Mouse (Mus musculus) CD4-positive, CD25-positive, alpha-beta regulatory T cell, adult 2 months (primary cell): ENCODE results near the gene Fabp3.

Experiments
- DNase-seq: peaks from one replicate; pipeline ENCODE4 v3.0.0-alpha.2; 2012; ENCODE audit warnings: low read depth, low spot score

Fabp3 gene

DNA sequence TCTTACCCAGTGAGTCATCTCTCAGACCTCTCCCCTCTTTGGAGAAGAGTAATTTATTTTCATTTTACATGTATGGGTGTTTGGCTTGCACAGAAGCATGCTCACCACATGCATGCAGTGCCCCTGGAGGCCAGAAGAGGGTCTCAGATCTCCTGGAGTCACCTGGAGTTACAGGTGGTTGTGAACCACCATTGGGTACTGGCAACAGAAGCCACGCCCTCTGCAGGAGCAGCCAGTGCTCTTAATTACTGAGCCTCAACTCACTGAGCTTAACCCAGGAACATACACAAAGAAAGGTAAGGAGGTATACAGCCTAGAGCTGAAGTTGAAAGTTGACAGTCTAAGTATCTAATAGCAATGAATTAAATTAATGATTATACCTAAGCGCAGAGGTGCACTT lies 17.1 kb downstream of the Fabp3 start:
- DNase-seq: no peak

DNA sequence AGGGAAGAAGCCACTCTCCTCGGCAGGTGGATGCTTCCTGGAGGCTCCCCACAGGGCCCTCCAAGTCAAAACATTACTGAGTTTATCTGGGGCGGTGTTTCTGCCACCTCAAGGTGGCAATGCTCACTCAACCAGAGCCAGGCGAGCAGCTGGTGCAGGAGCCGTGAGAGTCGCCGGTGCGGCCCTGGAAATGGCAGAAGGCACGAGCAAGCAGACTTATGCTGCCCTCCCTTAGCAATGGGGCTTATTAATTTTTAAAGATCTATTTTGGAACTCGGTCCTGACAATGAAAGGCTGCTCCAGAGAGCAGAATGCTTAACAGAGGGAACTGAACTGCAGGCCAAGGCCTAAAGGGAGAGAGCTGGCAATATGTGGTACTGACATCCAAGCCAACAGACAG lies 19.0 kb downstream of the Fabp3 start:
- no peak for DNase-seq

DNA sequence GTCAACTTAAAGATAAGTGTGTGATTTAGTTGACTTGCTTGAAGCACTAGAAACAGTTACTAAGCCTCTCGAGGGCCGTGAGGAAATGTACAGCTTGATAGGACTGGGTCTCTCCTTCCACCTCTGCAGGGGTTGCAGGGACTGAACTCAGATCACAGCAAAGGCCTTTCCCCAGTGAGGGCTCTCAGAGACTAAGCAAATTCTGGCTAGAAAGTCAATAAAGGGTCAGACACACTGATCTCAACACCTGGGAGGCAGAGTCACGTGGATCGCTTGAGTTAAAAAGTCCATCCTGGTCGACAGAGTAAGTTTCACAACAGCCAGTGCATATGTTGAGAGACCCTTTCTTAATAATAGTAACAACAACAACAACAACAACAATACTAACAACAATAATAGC lies 27.5 kb downstream of the Fabp3 start:
- DNase-seq: no peak

DNA sequence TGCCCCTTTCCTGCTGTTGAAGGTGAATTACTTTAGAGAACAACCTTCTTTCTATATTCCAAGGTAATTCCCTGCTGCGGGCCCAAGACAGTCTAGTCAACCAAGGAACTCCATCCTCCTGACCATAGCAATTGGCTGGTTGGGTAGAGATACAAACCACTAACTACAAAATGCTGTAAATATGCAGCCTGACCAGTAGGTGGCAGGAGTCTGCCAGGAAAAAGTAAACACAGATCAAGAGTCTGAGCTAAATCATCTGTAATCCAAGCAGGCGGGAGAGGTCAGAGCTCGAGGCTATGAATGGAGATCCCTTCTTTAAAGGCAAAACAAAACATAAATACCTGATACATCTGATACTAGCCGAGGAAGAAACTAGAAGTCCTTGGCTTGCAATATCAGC lies 33.3 kb downstream of the Fabp3 start:
- DNase-seq: peak; percentile 73

DNA sequence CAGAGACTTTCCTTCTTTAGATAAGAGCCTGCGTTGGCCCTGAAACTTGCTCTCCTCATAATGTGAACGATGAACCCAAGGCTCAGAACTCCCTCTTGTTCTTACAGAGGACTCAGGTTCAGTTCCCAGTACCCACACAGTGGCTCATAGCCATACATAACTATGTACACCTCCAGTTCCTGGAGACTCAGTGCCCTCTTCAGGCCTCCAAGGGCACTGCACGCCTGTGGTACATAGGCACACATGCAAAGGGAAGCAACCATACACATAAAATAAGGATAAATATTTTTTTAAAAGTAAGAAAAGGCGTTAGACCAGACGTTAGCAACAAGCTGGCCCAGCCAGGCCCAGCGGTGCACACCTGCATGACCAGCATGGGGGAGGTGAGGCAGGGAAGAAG lies 41.3 kb downstream of the Fabp3 start:
- peak; percentile 11 for DNase-seq

DNA sequence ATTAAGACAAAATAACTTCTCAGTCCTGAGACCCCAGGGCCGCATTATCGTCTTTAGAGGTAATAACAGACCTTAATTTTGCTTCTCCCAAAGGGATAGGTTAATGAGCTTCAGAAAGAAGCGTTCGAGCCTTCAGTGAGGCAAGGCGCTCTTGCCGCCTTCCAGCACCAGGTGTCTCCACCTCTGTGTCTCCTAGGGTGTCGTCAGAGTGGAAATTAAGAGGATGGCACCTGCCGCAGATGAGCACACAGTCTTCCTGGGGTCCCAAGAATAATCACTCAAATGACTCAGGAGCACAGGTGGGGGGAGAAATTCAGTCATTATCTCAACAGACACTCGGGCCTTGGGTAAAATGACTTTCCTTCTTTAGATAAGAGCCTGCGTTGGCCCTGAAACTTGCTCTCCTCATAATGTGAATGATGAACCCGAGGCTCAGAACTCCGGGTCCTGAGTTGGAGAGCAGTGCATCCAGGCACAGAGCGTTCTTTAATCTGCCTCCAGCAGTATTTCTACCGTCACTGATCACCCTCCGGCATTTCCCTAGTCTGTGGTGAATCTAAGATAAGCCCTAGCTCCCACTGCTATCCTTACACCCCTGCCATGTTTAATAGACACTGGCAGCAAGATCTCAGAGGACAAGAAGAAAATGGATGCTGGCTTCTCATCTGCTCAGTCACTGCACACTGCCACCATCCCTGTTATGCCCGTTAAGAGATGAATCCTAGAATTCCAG lies 42.5 kb downstream of the Fabp3 start:
- no peak for DNase-seq

DNA sequence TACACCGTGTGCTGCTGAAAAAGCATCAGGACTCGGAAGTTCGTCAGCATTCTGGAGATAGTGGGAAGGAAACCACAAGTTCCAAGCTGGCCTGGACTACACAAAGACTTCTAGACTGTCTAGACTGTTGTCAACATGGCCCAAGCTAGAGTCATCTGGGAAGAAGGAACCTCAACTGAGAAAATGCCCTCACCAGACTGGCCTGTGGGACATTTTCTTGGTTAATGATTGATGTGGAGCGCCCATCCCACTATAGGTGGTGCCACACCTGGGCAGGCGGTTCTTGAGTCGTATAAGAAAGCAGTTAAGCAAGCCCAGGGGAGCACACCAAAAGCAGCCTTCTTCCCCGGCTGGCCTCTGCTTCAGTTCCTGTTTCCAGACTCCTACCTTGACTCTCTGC lies 44.2 kb downstream of the Fabp3 start:
- no peak for DNase-seq

DNA sequence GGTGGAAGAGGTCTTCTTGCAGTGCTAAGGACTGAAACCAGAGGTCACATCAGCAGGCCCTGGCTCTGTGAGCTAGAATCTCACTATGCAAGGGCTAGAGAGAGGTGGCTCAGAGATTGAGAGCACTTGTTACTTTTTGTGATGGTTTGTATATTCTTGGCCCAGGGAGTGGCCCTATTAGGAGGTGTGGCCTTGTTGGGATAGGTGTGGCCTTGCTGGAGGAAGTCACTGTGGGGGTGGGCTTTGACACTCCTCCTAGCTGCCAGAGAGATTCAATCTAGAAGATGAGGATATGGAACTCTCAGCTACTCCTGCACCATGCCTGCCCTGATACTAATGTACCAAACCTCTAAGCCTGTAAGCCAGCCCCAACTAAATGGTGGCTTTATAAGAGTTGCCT lies 49.6 kb downstream of the Fabp3 start:
- DNase-seq: peak; percentile 10

DNA sequence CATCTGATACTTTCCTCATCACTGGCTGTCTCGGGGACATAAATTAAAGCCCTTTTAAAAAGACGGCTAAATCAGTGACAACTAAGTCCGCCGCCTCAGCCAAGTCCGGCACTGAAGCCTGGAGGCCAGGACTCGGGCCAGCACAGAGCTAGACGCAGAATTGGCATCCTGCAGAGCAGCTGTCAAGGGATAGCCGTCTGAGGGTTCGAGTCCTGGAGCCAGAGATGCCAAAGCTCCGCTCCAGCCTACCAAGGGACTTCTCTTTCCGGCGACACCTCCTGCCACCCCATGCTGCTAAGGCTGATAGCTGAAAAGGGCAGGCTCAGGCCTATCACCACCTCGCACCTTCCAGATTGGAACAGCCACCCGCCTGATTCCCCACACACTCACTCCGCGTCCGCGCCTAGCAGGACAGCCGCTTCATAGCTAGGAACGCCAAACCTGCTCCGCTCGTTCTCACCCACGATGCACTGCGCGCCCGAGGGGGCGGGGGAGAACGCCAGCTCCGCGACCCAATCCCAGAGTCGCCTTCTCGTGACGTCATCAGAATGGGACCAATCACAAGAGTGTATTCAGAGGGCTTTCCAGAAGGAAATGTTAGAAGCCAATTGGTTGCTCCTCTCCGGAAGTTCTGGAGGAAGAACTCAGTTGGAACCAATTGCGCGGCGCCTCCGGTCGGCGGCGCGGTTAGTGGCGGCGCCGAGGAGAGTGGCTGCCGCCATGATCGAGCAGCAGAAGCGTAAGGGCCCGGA lies 51.3 kb downstream of the Fabp3 start, which contains the start of the genes Zcchc17 and Snrnp40:
Gene Zcchc17 (minus strand): TSS at position 458 of the 752 bp plus-strand sequence.
Gene Snrnp40 (plus strand): TSS at position 647 of the 752 bp plus-strand sequence.
- peak; percentile 99 for DNase-seq

DNA sequence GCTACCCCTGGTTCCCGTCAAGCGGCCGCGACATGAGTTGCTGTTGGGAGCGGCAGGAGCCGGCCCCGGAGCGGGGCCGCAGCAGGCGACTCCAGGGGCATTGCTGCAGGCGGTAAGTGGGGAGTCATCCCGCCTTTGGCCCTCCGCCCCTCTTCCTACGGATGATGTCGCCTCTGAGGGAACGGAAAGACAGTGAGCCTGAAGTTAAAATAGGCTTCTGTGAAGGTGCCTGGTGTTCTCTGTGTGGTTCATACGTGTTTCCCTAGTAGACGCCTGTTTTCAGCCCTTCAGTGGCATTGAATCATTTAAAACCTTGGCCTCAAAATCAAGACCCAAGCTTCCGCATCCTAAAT lies 51.8 kb downstream of the Fabp3 start:
- DNase-seq: no peak
